Mouse (Mus musculus): Measurements from ENCODE around the gene Arnt2. TPM values are rescaled to one million over a fixed set of nuclear protein-coding genes. Genes with fewer than 3 reads are reported as not detected.

Arnt2 gene
- total RNA-seq, 2 experiments from 2014 or later: 132 to 153 TPM

DNA sequence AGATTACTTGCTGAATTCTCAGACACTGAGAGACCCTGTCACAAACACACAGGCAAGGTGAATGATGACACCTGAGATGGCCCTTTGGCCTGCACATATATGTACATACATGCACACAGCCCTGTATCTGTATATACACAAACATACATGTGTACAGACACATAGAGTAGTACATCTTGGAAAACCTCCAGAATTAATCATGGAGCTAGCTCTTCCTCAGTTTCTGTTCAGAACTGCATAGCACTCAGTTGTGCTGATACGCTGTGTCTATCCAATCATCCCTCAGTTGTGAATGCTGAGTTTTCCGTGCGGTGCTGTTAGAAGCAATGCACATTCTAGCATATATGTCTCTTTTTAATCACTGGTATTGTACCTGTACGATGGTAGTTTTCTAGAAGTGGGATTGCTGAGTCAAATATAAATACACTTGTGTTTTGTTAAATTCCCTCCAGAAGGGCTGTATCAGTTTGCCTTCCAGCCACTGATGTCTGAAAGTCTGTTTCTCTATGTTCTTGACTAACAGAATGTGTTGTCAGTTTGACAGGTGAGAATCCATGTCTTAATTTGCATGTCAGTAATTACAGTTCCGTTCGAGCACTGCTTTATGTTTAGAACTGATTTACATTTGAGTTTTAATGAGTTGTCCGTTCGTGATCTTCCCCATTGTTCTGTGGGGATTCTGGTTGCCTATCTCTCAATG, 123.3 kb downstream of the Arnt2 start:
- no peak for DNase-seq

DNA sequence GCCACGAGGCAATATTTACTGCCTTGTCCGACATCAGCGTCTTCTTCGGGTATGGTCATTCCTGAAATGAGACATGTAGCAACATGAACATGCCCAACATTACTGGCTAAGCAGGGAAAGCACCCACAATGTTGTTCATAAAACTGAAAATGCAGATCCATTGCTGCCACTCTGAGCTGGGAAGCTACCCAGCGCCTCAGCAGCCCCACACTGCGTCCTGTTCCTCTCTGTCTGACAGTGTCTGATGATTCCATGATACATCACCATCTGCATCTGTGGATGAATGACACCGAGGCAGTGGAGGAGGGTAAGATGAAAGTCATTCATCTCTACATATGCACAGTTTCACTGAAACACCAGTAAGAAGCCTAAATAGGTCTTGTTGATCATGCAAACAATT, 124.2 kb downstream of the Arnt2 start:
- DNase-seq: peak; percentile 24 to 38

DNA sequence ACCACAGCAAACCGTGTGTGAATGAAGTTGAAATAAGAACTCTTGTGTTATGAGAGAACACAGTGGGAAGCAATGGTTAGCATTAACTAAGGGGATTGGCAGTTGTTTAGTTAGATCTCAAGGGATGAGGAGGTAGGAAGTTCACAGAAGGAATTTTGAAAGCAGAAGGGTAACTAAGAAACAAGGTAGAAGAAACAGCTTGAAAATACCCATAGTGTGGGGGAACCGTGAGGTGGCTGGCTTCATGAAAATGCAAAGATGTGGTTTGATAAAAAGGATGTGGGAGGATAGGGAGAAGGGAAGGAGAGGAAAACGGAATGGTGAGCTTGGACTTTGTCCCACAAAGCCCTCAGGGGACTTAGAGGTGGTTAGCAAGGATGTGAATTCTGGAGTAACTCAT, 125.0 kb downstream of the Arnt2 start:
- DNase-seq: no peak

DNA sequence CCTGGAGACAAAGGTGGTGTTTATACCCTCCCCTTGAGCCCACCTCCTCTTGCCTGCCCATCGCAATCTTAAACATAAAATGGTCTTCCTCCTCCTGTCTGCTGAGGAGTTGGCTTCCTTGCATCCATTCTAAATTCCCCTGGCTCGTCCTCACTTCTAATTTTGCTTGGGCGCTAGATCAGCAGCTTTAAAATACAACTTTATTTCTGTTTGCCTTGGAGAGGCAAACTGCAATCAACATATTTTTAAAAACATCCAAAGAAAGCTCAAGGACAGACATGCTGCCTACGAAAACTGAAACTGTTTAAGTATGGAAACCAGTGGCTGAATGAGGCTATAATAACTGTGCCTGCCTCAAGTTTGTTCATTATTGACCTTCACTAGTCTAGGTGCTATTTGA, 127.7 kb downstream of the Arnt2 start:
- DNase-seq: no peak

DNA sequence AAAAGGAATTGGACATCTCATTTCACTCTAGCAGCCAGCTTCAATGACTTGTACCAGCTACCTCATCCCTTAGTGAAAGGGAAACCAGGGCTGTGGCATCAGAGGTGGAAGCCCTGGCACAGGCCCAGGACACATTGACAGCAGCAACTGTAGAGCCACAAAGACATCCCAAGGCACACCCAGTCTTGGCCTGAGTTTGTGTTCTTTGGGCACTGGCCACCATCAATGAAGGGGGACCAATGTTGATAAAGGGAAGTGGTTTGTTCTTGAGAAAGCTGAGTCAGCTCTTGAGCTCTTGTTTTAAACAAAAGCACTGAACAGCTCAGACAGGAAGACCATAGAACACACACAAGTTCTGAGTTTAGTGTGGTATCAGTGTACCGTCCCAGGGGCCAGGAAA, 130.7 kb downstream of the Arnt2 start:
- no peak for DNase-seq

DNA sequence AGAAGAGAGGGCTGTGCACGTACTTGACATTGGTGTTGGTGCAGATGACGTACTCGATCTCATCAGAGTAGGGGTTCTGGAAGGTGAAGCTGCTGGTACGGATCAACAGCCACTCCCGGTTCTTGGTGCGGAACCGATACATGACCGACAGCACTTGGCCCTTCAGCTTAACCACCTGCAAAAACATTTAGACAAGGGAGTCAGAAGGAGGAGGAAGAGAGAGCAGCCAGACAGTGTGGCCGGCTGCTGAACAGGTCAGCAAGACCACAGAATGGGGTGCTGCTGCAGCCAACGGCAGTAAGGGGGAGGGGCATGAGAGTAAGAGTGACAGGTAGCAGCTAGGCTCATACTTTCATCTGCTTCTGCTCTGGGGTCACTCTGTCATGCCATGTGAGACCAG, 134.7 kb downstream of the Arnt2 start:
- no peak for DNase-seq

DNA sequence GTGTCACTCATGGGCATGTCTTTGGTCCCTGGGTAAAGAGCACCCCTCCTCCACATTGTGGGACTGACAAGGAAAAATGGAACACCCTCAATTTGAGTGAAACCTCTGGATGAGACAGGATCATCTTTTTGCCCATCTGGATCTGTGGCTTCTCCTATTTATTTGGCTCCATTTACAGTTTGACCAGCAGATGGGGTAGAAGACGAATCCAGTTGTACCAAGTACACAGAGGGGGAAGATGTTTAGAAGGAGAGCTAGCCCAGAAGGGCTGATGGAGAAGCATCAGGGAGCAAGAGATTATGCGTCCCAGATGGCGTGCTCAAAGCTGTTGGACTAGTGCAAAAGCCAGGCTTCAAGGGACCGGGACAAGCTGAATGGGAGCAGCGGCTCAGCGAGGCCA, 136.0 kb downstream of the Arnt2 start:
- no peak for DNase-seq

DNA sequence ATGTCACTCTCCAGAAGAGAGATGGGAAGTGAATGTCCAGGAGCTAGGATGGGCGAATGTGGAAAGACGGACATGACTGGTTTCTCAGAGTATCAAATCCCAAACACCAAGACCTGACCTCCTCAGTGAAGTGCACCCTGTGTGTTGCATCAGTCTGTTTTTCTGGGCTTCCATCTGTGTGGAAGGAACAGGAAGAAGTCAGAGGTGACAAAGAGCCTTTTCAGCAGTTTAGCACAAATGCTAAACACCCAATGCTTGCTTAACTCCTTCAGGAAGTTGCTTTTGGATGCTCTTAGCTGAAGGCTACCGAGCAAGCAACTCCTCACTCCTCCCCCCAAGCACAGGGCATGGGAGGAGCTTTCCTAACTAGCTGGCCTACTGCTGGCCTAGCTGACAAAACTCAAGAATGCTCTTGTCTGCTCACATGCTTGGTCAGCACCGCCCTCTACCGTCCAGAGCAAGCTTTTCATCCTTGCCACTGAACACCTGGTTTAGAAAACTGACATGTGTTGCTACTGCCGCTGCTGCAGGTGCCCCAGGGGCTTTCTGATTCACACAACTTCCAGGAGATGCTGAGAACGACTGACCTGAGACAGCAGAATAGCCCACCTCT, 137.7 kb downstream of the Arnt2 start:
- DNase-seq: peak; percentile 65 to 74

DNA sequence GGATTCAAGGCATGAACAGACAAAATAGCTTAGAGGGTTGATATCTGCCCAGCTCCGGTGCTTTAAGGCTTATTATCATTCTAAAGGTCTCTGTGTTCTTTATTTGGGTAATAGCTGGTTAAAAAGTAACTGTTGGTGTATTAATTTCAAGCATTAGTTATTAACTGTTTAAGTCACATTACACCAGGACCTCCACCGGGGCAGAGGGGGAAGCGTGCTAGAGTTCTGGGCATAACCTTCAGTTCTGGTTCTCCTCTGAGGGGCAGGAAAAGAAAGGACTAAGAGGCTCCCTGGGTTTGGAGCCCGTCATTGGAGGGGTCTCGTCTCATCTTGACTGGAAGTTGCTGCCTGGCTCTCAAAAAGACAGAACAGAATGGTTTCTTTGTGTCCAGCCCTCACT, 138.5 kb downstream of the Arnt2 start:
- DNase-seq: no peak

DNA sequence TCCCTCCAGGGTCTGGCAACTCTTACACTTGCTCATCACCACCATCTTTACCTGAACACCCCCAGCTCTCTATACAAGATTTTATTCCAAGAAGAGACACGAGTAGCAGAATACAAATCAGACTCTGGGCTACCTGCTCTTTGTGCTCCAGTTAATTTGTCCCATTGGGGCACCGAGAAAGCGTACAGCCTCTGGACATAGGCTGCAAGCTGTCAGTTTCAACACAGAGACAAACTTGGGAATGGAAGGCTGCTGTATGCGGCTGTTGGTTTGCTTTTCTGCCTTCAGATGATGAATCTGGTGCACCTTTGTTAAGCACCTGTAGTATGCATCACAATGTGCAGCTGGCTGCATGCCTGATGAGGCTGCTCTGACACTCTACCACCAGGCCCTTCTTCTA, 146.5 kb downstream of the Arnt2 start:
- no peak for DNase-seq

DNA sequence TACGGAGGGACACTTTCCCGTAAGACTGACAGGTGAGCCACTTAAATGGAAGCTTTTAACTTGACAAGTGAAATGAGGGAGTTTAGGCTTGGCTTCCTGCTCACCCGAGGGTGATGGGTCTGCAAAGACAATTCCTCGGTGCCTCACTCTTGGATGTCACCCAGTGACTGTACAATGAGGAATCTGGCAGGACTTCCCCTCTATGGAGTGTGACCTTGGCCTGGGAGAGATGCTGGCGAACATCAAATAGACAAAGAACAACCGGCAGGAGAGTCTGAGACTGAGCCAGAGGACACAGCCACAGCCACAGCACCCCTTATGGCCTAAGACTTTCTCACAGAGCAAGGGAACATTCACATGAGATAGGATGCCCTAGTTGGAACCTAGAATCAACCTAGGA, 148.6 kb downstream of the Arnt2 start:
- no peak for DNase-seq

DNA sequence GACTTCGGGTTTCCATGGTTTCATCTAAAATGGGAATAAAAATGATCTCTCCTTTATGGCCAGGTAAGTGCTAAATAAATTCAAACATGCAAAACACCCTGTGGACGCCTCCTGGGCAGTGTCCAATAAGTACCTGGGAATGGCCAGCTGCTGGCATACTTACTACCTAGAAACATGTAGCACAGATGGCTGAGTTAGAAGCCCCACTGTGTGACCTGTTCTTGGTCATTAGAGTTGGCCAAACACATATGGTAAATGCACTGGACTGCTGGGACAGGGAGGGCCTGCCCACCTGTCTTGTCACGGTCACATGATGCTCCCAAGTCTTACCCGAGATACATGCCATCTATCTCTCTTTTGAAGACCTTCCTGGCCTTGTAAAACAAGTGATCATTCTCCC, 149.6 kb downstream of the Arnt2 start:
- no peak for DNase-seq

DNA sequence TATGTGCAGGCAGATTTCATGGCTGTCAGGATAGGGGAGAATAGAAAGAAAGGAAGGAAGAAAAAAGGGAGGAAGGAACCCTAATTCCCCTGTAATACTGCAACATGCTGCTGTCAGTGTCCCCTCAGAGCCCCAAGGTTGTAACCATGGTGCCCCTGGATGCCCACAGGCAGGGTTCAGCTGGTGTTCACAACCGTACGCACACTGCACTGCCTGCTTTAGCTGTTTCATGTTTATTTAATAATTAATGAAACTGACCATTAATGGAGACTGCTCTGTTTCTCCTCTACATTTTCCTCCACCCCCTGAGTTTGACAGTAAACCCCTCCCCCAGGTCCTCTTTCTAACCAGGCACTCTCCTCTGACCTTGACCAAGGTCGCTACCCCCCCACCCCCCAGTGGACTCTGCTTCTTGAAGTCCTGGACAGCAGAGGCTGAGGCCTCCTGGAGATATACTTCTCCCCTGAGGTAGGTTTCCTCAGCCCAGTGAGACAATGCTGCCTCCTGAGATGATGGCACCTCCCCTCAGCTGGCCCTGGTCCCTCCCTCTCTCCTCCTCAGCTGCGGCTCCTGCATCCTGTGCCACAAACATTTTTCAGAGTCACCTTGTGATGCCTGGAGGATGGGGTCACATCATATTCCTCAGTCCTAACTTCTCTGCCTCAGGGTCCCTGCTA, 150.5 kb downstream of the Arnt2 start:
- no peak for DNase-seq

DNA sequence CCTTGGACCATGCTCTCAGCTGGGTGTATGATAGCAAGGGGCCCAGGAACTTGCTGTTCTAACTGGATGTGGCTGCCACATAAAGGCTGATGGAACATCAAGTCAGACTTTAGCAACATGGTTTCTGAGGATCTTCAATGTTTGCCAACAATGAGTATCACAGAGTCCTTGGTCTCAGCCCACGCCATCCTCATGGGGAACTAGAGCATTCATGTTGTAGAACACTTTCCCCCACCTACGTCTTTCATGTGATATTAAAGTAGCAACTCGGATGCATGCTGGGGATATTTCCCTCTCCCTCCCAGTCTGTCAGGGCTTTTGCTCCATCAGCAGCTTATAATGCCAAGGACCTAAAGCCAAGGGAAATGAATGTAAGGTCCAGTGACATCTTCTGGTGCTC, 153.3 kb downstream of the Arnt2 start:
- DNase-seq: no peak

DNA sequence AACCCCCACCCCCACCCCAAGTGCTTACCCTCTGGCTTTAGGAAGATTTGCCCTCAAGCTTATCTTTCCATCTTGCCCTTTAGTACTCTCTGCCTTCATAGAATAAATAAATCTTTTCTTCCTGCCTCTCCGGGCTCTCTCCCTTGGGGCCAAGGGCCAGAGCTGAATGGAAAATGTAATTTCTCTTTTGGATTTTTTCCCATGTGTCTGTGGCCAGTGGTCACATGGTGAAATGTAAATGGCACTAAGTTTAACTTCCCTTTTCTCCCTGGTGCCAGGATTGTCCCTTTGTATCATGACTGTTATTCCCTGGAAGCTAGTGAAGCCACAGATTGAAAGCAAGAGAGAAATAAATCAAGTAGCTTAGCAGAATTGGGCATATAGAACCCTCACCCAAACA, 153.7 kb downstream of the Arnt2 start:
- DNase-seq: no peak

DNA sequence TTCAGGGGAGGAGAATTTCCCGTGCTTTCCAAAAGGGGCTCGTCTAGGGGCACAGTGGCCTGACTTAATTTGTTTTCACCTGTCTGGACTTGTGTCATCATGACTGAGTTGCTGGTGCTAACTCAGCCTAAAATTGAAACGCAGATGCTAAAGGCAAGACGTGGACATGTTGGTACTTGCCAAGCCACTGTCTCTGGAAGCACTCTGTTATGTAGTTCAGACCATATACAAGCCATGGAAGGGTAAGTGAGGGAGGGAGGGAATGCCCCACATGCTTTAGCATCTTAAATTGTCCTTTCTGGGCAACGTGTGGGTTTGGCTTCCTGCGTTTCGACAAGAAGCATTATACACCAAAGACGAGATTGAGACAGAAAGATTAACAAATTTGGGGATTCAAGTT, 155.1 kb downstream of the Arnt2 start:
- no peak for DNase-seq

DNA sequence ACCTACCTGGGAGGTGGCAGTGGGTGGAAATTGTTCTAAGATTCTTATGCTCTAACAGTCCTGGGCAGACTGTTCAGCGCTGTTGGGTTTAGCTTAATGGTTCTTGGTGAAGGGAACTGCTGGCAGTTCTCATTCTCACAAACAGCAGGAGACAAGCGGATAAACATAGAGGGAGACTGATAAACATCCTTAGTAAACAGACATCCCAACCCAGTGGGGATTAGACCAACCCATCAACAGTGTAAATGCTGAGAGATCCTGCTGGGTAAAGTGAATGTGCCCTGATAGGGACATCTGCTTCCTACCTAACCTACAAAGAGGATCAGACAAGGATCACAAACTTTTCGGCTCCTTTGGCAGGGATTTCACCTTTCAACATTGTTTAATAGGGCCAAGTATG, 155.7 kb downstream of the Arnt2 start:
- no peak for DNase-seq

DNA sequence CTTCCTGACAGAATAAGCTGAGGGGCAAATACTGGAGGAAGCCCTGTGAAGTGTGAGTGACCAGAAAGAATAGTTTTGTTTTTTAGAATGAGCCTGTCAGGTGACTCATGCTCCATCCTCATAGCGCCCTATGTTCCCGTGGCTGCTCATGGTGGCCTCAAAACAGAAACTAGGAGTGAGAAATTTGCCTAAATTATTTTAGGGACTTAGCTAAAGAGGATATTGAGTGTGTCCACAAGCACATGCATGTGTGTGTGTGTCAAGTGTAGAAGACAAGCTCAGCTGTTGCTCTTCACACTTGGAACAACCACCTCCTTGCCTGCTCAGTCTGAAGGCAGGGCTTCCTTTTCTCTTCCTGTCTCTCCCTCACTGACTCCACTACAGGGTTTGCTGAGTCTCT, 158.3 kb downstream of the Arnt2 start:
- DNase-seq: no peak

DNA sequence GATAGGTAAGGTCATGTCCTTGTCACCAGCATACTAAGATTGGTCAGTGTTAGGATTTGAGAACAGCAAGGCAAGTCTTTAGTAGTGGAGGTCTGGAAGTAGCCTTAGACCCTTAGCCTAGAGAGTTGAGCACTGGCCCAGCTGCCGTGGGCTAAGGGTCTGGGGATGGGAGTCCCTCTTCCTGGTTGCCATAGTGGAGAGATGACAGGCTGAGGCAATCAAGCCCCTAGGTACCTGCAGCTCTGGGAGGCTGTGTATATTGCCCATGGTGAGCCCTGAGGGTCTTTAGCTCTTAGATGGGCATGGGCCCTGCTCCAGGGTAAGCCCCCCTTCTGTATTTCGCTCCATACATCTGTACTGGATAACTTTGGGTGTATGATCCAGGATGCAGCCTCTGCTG, 159.2 kb downstream of the Arnt2 start:
- no peak for DNase-seq

DNA sequence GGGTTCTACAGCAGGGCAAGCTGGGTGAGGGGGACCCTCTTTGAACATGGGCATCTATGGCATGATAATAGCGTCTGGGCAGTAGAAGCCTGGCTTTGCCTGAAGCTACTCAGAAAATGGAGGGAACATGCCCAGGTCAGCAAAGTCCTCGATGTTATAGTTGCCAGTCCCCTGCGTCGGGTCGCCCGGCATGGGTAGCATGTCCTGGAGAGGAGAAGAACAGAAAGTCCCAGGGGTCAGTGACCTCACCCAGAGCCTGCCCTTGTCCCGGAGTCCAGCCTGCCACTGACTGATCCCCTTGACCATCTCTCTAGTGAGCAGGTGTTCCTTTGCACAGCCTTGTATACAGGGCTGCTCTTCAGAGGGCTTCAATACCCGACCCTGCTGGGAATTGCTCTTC, 160.0 kb downstream of the Arnt2 start:
- no peak for DNase-seq

DNA sequence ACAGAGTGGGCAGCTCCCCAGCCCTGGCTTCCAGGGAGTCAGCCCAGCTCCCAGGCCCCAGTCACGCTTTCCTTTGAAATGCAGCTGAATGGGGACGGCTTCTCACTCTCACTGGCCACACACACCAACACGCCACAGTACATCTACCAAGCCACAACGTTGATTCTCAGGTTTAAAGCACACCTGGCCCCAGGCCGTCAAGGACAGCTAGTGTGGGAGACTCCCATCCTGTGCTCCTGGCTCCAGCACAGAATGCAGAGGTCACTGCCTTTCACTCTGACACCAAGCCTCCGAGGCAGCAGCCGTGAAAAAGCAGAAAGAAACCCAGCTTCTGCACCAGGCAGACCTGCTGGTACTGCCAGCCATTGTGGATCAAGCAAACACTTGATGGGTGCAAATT, 160.6 kb downstream of the Arnt2 start:
- no peak for DNase-seq

DNA sequence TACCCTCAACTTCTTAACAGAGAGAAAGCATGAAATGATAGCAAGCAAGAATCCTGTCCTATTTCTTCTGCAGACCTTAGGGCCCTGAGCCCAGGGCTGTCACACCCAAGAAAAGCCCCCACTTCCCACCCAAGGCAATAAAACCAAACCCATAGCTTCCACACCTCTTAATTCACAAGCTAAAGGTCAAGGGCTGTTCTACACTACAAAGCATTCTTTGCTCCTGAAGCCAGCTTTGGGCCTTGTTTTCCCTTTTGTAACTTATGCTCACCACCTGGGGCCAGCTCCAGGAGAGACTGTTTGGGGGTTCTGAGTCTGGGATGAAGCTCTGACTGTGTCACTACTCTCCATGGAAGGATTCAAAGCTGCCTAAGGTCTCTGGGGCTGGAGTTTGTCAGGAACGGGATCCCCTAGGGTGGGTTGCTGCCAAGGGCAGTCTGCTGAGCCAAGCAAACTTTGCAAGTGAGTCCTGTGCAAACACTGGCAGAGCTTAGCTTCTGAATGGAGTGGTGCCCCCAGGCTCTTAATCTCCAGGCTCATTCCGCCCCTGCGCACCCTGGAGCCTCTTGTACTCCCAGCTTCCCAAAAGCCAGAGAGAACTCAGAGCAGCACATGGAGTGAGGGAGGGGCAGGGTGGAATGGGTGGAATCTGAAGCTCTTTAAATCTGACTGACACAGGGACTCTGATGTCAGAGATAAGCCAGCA, 161.9 kb downstream of the Arnt2 start:
- no peak for DNase-seq

DNA sequence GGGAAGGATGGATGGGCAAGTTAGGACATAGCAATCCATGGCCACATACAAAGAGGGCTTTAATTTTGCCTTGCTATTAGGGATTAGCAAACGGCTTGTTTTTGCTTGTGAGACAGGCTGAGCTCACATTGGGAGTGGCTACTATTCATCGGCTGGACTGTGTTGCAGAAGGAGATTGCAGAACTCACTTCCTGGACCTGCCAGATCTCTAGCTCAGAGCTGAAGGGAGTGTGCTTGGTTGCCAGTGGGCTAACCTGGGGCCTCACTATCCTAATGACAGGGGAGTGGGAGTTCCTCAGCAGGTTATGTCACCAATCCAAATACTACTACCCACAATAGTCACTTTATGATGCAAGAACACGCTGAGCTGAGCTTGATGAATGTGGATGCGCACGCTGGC, 163.1 kb downstream of the Arnt2 start:
- DNase-seq: no peak

DNA sequence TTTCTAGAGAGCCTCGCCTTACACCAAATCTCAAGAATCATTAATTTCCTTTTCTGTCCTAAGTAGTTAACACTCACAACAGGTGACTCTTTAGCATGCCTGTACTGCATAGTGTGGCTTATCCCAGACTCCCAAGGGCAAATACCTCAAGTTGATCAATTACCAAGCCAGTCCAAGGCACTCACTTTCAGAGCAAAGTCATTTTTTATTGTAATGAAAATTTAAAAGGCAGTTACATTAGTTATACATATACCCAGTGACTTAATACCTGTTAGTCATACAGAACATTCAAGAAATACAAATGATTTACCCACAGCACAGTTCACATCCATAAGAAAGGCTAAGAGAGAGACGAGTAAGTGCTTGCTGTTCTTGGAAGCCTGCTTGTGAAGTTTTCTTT, 163.9 kb downstream of the Arnt2 start:
- DNase-seq: no peak
